Mouse (Mus musculus): Measurements from ENCODE around the gene Atp6v0a1.

GRCm38 (mm10) chr11:101009888-101010784, 884 bp downstream of the Atp6v0a1 start:
- TF ChIP-seq POLR2A (IDR thresholded peaks at IDR 0.05; ENCODE audit: insufficient read depth, low read length): no peak
- no peak for TF ChIP-seq CTCF (IDR thresholded peaks at IDR 0.05; ENCODE audit: low read depth, low read length)
- no peak for TF ChIP-seq EP300 (IDR thresholded peaks at IDR 0.05; ENCODE audit: insufficient read depth, low read depth, low read length)
